Comparison of ENCODE assay signal across 8 mouse cellular contexts in the genomic region with DNA sequence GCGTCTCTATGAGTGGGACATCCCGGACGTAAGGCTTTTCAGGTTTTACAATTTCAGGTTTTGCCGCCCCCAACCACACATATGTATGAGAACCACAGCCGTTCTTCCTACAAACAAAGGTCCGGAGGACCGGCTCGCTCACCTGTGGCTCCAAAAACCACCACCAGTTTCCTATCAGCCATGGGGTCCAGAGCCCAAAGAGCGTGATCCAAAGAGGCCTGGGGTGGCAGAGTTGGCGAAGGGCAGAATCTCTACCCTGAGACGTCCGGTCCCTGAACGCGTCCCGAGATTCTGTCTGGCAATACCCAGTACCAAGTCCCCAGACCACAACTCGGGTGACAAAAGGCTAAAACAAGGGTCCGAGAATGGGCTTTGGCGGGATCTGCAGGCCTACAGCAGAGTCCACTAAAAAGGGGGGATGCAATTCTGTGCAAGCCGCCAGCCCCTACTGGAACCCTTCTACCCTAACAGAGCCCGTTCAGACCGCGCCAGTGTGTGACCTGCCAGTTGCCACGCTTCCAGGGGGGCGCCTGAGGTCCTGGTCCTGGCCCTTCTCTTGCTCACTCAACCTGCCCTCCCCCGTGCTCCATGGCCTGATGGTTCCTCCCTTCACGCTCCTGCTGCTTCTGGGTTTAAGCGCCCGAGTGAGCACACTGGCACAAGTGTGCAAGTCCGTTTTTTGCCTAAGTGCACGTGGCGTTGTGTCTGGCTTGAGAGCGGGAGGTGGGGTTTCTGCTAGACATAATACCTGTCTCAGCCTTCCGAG. TPM values are rescaled to one million over a fixed set of nuclear protein-coding genes. Genes with fewer than 3 reads are reported as not detected.
A peak's percentile ranks its signal among the peaks of the same experiment; 100 is the strongest.
DNase-seq lines count a peak whose midpoint lies in the region; ATAC-seq and TF ChIP-seq lines count a peak whose summit lies in the region.

A gene (minus strand): TSS at position 604 of the 766 bp plus-strand sequence.

- peaks cover 6 to 22% of the 10 kb centered on the region in 2 experiments for H3K4me1 ChIP-seq in CH12.LX (ENCODE audit: control insufficient read depth in 1 of 2, insufficient read depth in 2 of 2)
- peaks cover 11% of the 10 kb centered on the region for H3K4me1 ChIP-seq in brown adipose tissue, adult 24 weeks (ENCODE audit: control insufficient read depth, insufficient read depth, insufficient read length, low read length)
- peaks cover 19% of the 10 kb centered on the region for H3K4me1 ChIP-seq in forebrain, embryonic 10.5 days
- H3K4me1 ChIP-seq in heart, embryonic 16.5 days (ENCODE audit: control insufficient read depth, insufficient read depth, low read length), result no peaks in the 10 kb centered on the region
- H3K4me1 ChIP-seq in liver, embryonic 16.5 days (ENCODE audit: control insufficient read depth, low read depth, low read length), result peaks cover 12% of the 10 kb centered on the region
- peaks cover 18% of the 10 kb centered on the region for H3K4me1 ChIP-seq in neural tube, embryonic 13.5 days (replicated peaks)

- no peak for TF ChIP-seq CTCF in CH12.LX (conservative IDR thresholded peaks at IDR 0.05 in 1 of 2, IDR thresholded peaks at IDR 0.05 in 1 of 2; ENCODE audit: low read depth in 2 of 2, low read length in 2 of 2)

- 12% methylated on average over 33 of the region's 33 CpGs for WGBS in forebrain, embryonic 10.5 days
- WGBS in heart, embryonic 16.5 days, result 9% methylated on average over 33 of the region's 33 CpGs
- WGBS in liver, embryonic 16.5 days (ENCODE audit: insufficient replicate concordance), result 15% methylated on average over 33 of the region's 33 CpGs
- WGBS in neural tube, embryonic 13.5 days, result 13% methylated on average over 33 of the region's 33 CpGs

- in situ Hi-C loops in CH12.LX (cut with MboI; ENCODE audit: low pct_ligation_motif_present, low pct_unique_long_range_greater_than_20kb, low sequenced_read_pairs), result no loop called here

- ATAC-seq in heart, embryonic 16.5 days (replicated peaks; ENCODE audit: extremely low read depth, insufficient read depth, low FRiP score), result peak; percentile 76
- ATAC-seq in liver, embryonic 16.5 days (ENCODE audit: low read depth), result peak; percentile 86
- peak; percentile 89 for ATAC-seq in neural tube, embryonic 13.5 days (ENCODE audit: low read depth)

- no peak for DNase-seq in CH12.LX (ENCODE audit: extremely low read depth)
- DNase-seq in forebrain, embryonic 10.5 days (ENCODE audit: extremely low spot score, low spot score), result peak; percentile 84
- DNase-seq in kidney, postnatal 36 days, result peak; percentile 70 to 81
- peak; percentile 60 for DNase-seq in telencephalon, adult 2 months (ENCODE audit: low read depth, low spot score)

- peak within 1 kb of the TSS; percentile 24; the same call in 1 of the 2 replicates for H3K4me2 ChIP-seq in CH12.LX (ENCODE audit: insufficient read depth, low read depth, poor library complexity, severe bottlenecking)
- H3K4me2 ChIP-seq in heart, embryonic 16.5 days (ENCODE audit: low read depth, low read length), result peak within 1 kb of the TSS; percentile 69
- H3K4me2 ChIP-seq in liver, embryonic 16.5 days (ENCODE audit: low read depth, low read length), result peak within 1 kb of the TSS; percentile 58
- H3K4me2 ChIP-seq in neural tube, embryonic 13.5 days, result peak within 1 kb of the TSS; percentile 65

- H3K79me2 ChIP-seq in CH12.LX (replicated peaks; ENCODE audit: control insufficient read depth, extremely low read depth, insufficient read depth, poor library complexity, severe bottlenecking), result no peaks in the 10 kb centered on the region

- TF ChIP-seq POLR2A in CH12.LX (IDR thresholded peaks at IDR 0.05; ENCODE audit: low read depth, low read length), result peak; percentile 71; the same call in 1 of the 2 replicates

- peak within 1 kb of the TSS; percentile 17 for H3K27ac ChIP-seq in CH12.LX (ENCODE audit: insufficient read depth, low read depth)
- H3K27ac ChIP-seq in brown adipose tissue, adult 24 weeks (replicated peaks; ENCODE audit: low read depth, low read length), result no peak within 1 kb of the TSS
- peak within 1 kb of the TSS; percentile 99 for H3K27ac ChIP-seq in forebrain, embryonic 10.5 days
- peak within 1 kb of the TSS; percentile 11; the same call in 1 of the 2 replicates for H3K27ac ChIP-seq in heart, embryonic 16.5 days (ENCODE audit: low read length)
- H3K27ac ChIP-seq in liver, embryonic 16.5 days (ENCODE audit: low read length), result peak within 1 kb of the TSS; percentile 9
- peak within 1 kb of the TSS; percentile 81 for H3K27ac ChIP-seq in neural tube, embryonic 13.5 days (replicated peaks)

- peak within 1 kb of the TSS in 2 of 3 experiments; percentile 21 to 54 for H3K4me3 ChIP-seq in CH12.LX (replicated peaks in 1 of 3; ENCODE audit: low read depth in 2 of 3, low read length in 2 of 3, poor library complexity in 1 of 3)
- peak within 1 kb of the TSS; percentile 84 for H3K4me3 ChIP-seq in brown adipose tissue, adult 24 weeks (ENCODE audit: insufficient read depth, low read depth, low read length)
- peak within 1 kb of the TSS; percentile 69 for H3K4me3 ChIP-seq in forebrain, embryonic 10.5 days
- peak within 1 kb of the TSS; percentile 65 for H3K4me3 ChIP-seq in heart, embryonic 16.5 days (ENCODE audit: low read length)
- H3K4me3 ChIP-seq in liver, embryonic 16.5 days (ENCODE audit: low read depth, low read length), result peak within 1 kb of the TSS; percentile 79
- H3K4me3 ChIP-seq in neural tube, embryonic 13.5 days, result peak within 1 kb of the TSS; percentile 64

- dilution Hi-C loops in CH12.LX (cut with MboI; ENCODE audit: extremely low pct_ligation_motif_present, extremely low pct_unique_long_range_greater_than_20kb, low sequenced_read_pairs), result no loop called here

- peaks cover 7% of the 10 kb centered on the region for H3K9me3 ChIP-seq in CH12.LX (replicated peaks; ENCODE audit: low read length)
- no peaks in the 10 kb centered on the region for H3K9me3 ChIP-seq in forebrain, embryonic 10.5 days
- H3K9me3 ChIP-seq in heart, embryonic 16.5 days (replicated peaks; ENCODE audit: control insufficient read depth, low read length), result no peaks in the 10 kb centered on the region
- H3K9me3 ChIP-seq in liver, embryonic 16.5 days (replicated peaks; ENCODE audit: control insufficient read depth, low read length), result no peaks in the 10 kb centered on the region
- H3K9me3 ChIP-seq in neural tube, embryonic 13.5 days, result no peaks in the 10 kb centered on the region

- TF ChIP-seq RAD21 in CH12.LX (IDR thresholded peaks at IDR 0.05; ENCODE audit: low read depth, low read length), result no peak

- H3K9ac ChIP-seq in CH12.LX (ENCODE audit: insufficient read depth, low read depth), result peak within 1 kb of the TSS; percentile 64
- peak within 1 kb of the TSS; percentile 66 for H3K9ac ChIP-seq in heart, embryonic 16.5 days (ENCODE audit: low read length)
- peak within 1 kb of the TSS; percentile 57 for H3K9ac ChIP-seq in liver, embryonic 16.5 days (ENCODE audit: low read depth, low read length)
- peak within 1 kb of the TSS; percentile 76 for H3K9ac ChIP-seq in neural tube, embryonic 13.5 days

- no peak for TF ChIP-seq EP300 in CH12.LX (IDR thresholded peaks at IDR 0.05; ENCODE audit: low read length)

- peaks cover 2 to 3% of the 10 kb centered on the region in 2 experiments for H3K36me3 ChIP-seq in CH12.LX (replicated peaks in 1 of 2; ENCODE audit: control insufficient read depth in 1 of 2, insufficient read depth in 1 of 2, low read length in 1 of 2)
- peaks cover 31% of the 10 kb centered on the region for H3K36me3 ChIP-seq in forebrain, embryonic 10.5 days (replicated peaks)
- 0 out of 2 replicates have a peak, but pooled peaks cover 3% of the 10 kb centered on the region for H3K36me3 ChIP-seq in heart, embryonic 16.5 days (ENCODE audit: control insufficient read depth, insufficient read depth)
- peaks cover 10% of the 10 kb centered on the region for H3K36me3 ChIP-seq in liver, embryonic 16.5 days (ENCODE audit: control insufficient read depth, insufficient read depth)
- H3K36me3 ChIP-seq in neural tube, embryonic 13.5 days, result peaks cover 25% of the 10 kb centered on the region

- no peaks in the 10 kb centered on the region for H3K27me3 ChIP-seq in CH12.LX (replicated peaks)
- no peaks in the 10 kb centered on the region for H3K27me3 ChIP-seq in forebrain, embryonic 10.5 days (ENCODE audit: poor library complexity, severe bottlenecking)
- H3K27me3 ChIP-seq in heart, embryonic 16.5 days (ENCODE audit: control insufficient read depth, insufficient read depth, low read length), result no peaks in the 10 kb centered on the region
- H3K27me3 ChIP-seq in liver, embryonic 16.5 days (ENCODE audit: control insufficient read depth, insufficient read depth, low read depth, low read length), result no peaks in the 10 kb centered on the region
- no peaks in the 10 kb centered on the region for H3K27me3 ChIP-seq in neural tube, embryonic 13.5 days

TF ChIP-seq in CH12.LX, 34 proteins besides CTCF, POLR2A, EP300 and RAD21 (continues in another document):
- TF ChIP-seq ELF1 (IDR thresholded peaks at IDR 0.05; ENCODE audit: low read depth, low read length), result no peak
- TF ChIP-seq JUND (conservative IDR thresholded peaks at IDR 0.05; ENCODE audit: low read depth, low read length), result no peak
- TF ChIP-seq TCF12 (IDR thresholded peaks at IDR 0.05; ENCODE audit: low read depth, low read length), result no peak
- TF ChIP-seq UBTF (IDR thresholded peaks at IDR 0.05; ENCODE audit: low read depth, low read length), result no peak
- no peak for TF ChIP-seq ZMIZ1 (IDR thresholded peaks at IDR 0.05; ENCODE audit: low read depth, low read length)
- TF ChIP-seq MXI1 (IDR thresholded peaks at IDR 0.05; ENCODE audit: low read depth, low read length), result peak; percentile 72
- TF ChIP-seq IRF4 (IDR thresholded peaks at IDR 0.05; ENCODE audit: low read depth, low read length), result no peak
- TF ChIP-seq JUN (IDR thresholded peaks at IDR 0.05; ENCODE audit: insufficient read depth, low read depth, low read length), result no peak
- TF ChIP-seq MYC (IDR thresholded peaks at IDR 0.05; ENCODE audit: low read depth, low read length), result peak; percentile 77; the same call in 1 of the 2 replicates
- TF ChIP-seq NELFE (IDR thresholded peaks at IDR 0.05; ENCODE audit: low read depth, low read length), result peak; percentile 41; the same call in 1 of the 2 replicates
- no peak for TF ChIP-seq NRF1 (IDR thresholded peaks at IDR 0.05; ENCODE audit: low read depth, low read length)
- no peak for TF ChIP-seq GABPA (IDR thresholded peaks at IDR 0.05; ENCODE audit: insufficient replicate concordance, low read depth, low read length)

RNA-seq across cellular contexts. Expression of the gene that starts here (rescaled TPM):
- total RNA-seq in CH12.LX (2012; rRNA removed) (20.0 and 20.3 TPM in 2 replicates), CH12.LX (2014; rRNA removed) (2.4 and 3.6 TPM in 2 replicates)
- 3.2 TPM in 2 replicates for polyA plus RNA-seq in CH12.LX (2012; ENCODE audit: insufficient read length, low read depth)
- 4.0 and 5.7 TPM in 2 replicates for polyA plus RNA-seq in brown adipose tissue, adult 24 weeks (2012; ENCODE audit: insufficient read depth, insufficient read length, missing spikeins)
- 243 and 248 TPM in 2 replicates for polyA plus RNA-seq in forebrain, embryonic 10.5 days (2016; fragmentation: Nextera tagmentation; extraction: Ambion mirVana)
- polyA plus RNA-seq in heart, embryonic 16.5 days (2015; fragmentation: Nextera tagmentation; extraction: Ambion mirVana), result 29.7 and 29.9 TPM in 2 replicates
- 29.1 and 35.1 TPM in 2 replicates for polyA plus RNA-seq in liver, embryonic 16.5 days (2015; fragmentation: Nextera tagmentation; extraction: Ambion mirVana)
- polyA plus RNA-seq in neural tube, embryonic 13.5 days (2015; fragmentation: Nextera tagmentation; extraction: Ambion mirVana), result 55.5 and 57.2 TPM in 2 replicates
